Mouse (Mus musculus) lung, postnatal 0 days (tissue): ENCODE data around the gene Pakap. TPM values are rescaled to one million over a fixed set of nuclear protein-coding genes. Genes with fewer than 3 reads are reported as not detected.
A peak's percentile ranks its signal among the peaks of the same experiment; 100 is the strongest.

Experiments
- ATAC-seq: fragments of 200-750 bp; cut with Nextera tagmentation; 2 replicates; pipeline ENCODE4 v1.8.0; 2017; ENCODE audit warnings: moderate library complexity
- DNase-seq: peaks from one replicate; pipeline ENCODE4 v3.0.0-alpha.2; 2016; ENCODE audit warnings: low spot score
- H3K27ac ChIP-seq: fragments of 300-500 bp; sonication (generic); 2 replicates; pipeline ENCODE4 v1.5.1; 2014; ENCODE audit warnings: antibody characterized with exemption, mild to moderate bottlenecking, low read length, mixed read lengths
- H3K27me3 ChIP-seq: fragments of 300-500 bp; sonication (generic); replicated peaks from 2 replicates; pipeline ENCODE4 v1.6.1; 2014; ENCODE audit warnings: low read length, mixed read lengths; ENCODE audit not compliant: insufficient read depth
- H3K36me3 ChIP-seq: fragments of 300-500 bp; sonication (generic); 2 replicates; pipeline ENCODE4 v1.6.1; 2014; ENCODE audit warnings: low read length, mixed read lengths; ENCODE audit not compliant: insufficient read depth
- H3K4me1 ChIP-seq: fragments of 300-500 bp; sonication (generic); 2 replicates; pipeline ENCODE4 v1.6.1; 2014; ENCODE audit warnings: antibody characterized with exemption, low read depth, low read length, mixed read lengths; ENCODE audit not compliant: insufficient read depth
- H3K4me2 ChIP-seq: fragments of 300-500 bp; sonication (generic); replicated peaks from 2 replicates; pipeline ENCODE4 v1.6.1; 2014; ENCODE audit warnings: low read depth, mild to moderate bottlenecking, low read length, moderate library complexity, mixed read lengths
- H3K4me3 ChIP-seq: fragments of 300-500 bp; sonication (generic); 2 replicates; pipeline ENCODE4 v1.5.1; 2014; ENCODE audit warnings: low read depth, low read length
- H3K9ac ChIP-seq: fragments of 300-500 bp; sonication (generic); replicated peaks from 2 replicates; pipeline ENCODE4 v1.6.1; 2014; ENCODE audit warnings: low read depth, mild to moderate bottlenecking
- H3K9me3 ChIP-seq: fragments of 300-500 bp; sonication (generic); 2 replicates; pipeline ENCODE4 v1.6.1; 2016; ENCODE audit warnings: low read length, mixed read lengths
- CTCF ChIP-seq: IDR thresholded peaks from 2 replicates; pipeline ENCODE4 v1.5.1; 2016; ENCODE audit warnings: antibody characterized with exemption, mild to moderate bottlenecking
- EP300 ChIP-seq: IDR thresholded peaks from 2 replicates; pipeline ENCODE4 v1.6.1; 2016; ENCODE audit warnings: antibody characterized with exemption, mild to moderate bottlenecking, control low read depth
- WGBS: fragments of 180-500 bp; shearing (Covaris S2); extraction: QIAGEN DNeasy Blood & Tissue Kit; methylation state at CpG from one replicate; pipeline ENCODE4 v1.1.7; 2014; 5-methylcytosine and 5-hydroxymethylcytosine counted together
- polyA plus RNA-seq: library from polyadenylated mRNA; unstranded; fragments of >200 nt; fragmentation: Nextera tagmentation; extraction: Ambion mirVana; gene quantifications from 2 replicates; pipeline ENCODE4 v1.2.1, GENCODE M21; 2015

Gene Pakap
- polyA plus RNA-seq, 1 experiment from 2014 or later = 60.5 TPM

DNA sequence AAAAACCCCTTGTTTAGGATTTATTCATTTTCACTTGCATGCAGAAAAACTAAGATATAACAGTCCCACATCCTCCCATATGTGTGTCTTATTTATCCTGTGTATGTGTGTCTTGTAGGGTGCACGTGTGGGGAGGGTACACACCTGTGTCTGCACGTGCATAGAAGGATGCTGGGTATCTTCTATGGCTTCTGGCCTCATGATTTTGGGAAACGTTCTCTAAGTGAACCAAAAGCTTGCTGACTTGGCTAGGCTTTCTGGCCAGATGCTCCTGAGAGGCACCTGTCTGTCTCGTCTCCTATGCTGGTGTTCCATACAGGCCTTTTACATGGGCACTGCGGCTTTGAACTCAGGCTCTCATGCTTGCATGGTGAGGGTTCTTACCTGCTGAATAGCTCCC, 254.7 kb downstream of the Pakap start:
- Histone ChIP-seq H3K36me3 (no peaks in the 10 kb centered on the region), H3K4me2 (no peak overlapping the region), H3K4me1 (no peaks in the 10 kb centered on the region), H3K4me3 (no peak overlapping the region), H3K9me3 (no peaks in the 10 kb centered on the region), H3K27ac (0 out of 2 replicates have a peak overlapping the region, but pooled peaks have one; percentile 57), H3K27me3 (no peaks in the 10 kb centered on the region), H3K9ac (no peak overlapping the region)
- DNase-seq (no peak), ATAC-seq (no peak)
- WGBS = 91% methylated on average over 5 of the region's 5 CpGs
- TF ChIP-seq EP300 = no peak
- TF ChIP-seq CTCF = no peak

DNA sequence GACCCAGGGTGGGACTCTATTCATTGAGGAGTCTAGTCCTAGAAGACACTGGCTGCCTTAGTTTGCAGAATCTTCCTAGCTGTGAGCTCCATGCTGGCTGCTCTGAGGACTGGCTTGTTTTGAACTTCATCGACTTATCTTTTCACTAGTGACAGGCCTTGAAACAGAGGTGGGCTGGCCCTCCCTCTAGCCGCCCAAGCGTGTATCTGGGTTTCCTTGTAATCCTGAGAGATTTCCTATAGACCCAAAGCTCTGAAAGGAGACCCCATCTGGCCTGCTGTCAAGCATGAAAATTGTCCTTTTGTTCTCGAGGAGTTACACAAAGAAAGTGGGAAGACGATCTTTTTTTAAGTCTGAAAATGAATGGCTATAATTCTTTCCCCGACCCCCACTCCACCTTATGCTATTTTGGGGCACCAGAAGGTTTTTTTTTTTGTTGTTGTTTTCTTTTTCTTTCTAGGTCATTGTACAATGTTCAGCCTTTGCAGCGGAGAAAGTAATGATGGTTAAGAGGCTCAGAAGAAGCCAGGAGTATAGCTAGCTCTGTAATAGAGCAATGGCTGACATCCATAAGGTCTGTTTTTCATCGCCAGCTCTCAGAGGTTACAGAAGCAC, 256.8 kb downstream of the Pakap start:
- Histone ChIP-seq H3K36me3 (no peaks in the 10 kb centered on the region), H3K4me2 (no peak overlapping the region), H3K27me3 (no peaks in the 10 kb centered on the region), H3K4me1 (no peaks in the 10 kb centered on the region), H3K9ac (no peak overlapping the region), H3K9me3 (no peaks in the 10 kb centered on the region), H3K27ac (no peak overlapping the region), H3K4me3 (no peak overlapping the region)
- DNase-seq = no peak
- no peak for ATAC-seq
- 70% methylated on average over 8 of the region's 8 CpGs for WGBS
- TF ChIP-seq CTCF = no peak
- no peak for TF ChIP-seq EP300

DNA sequence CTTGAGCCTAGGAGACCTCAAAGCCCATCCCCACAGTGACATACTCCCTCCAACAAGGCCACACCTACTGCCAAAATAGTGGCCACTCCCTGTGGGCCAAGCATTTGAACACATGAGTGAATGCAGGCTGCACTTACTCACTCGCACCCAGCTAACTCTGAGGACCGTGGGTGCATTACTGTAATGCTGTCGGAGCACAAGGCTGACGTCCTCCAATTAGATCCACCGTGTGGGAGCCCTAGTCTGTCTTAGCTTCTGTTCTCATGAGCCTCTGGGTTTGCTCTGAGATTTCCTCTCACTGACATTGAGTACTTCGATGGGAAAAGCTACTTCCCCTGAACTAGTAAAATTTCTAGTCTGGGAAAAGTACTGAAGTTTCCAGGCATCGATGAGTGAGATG, 258.3 kb downstream of the Pakap start:
- ATAC-seq (no peak), DNase-seq (no peak)
- WGBS = 84% methylated on average over 7 of the region's 7 CpGs
- Histone ChIP-seq H3K4me1 (no peaks in the 10 kb centered on the region; the same call in 1 of the 2 replicates), H3K27ac (no peak overlapping the region), H3K4me2 (no peak overlapping the region), H3K9me3 (no peaks in the 10 kb centered on the region), H3K36me3 (no peaks in the 10 kb centered on the region), H3K27me3 (no peaks in the 10 kb centered on the region), H3K4me3 (no peak overlapping the region), H3K9ac (no peak overlapping the region)
- TF ChIP-seq EP300 = no peak
- no peak for TF ChIP-seq CTCF

GRCm38 (mm10) chr4:57829131-57829530, 261.2 kb downstream of the Pakap start:
- peak; percentile 32 for DNase-seq
- no peaks in the 10 kb centered on the region for H3K36me3 ChIP-seq
- H3K4me1 ChIP-seq = peaks cover 7% of the 10 kb centered on the region; the same call in 1 of the 2 replicates
- no peak overlapping the region for H3K9ac ChIP-seq
- no peak overlapping the region for H3K4me3 ChIP-seq
- 57% methylated on average over 9 of the region's 9 CpGs for WGBS
- no peaks in the 10 kb centered on the region for H3K27me3 ChIP-seq
- TF ChIP-seq CTCF (no peak), EP300 (peak; percentile 98)
- H3K27ac ChIP-seq = peak overlapping the region; percentile 47
- H3K9me3 ChIP-seq = no peaks in the 10 kb centered on the region
- no peak overlapping the region for H3K4me2 ChIP-seq
- ATAC-seq = peak; percentile 45

GRCm38 (mm10) chr4:57829740-57830139, 261.8 kb downstream of the Pakap start:
- ATAC-seq (no peak), DNase-seq (no peak)
- Histone ChIP-seq H3K4me2 (no peak overlapping the region), H3K9me3 (no peaks in the 10 kb centered on the region), H3K4me1 (peaks cover 7% of the 10 kb centered on the region; the same call in 1 of the 2 replicates), H3K4me3 (no peak overlapping the region), H3K27me3 (no peaks in the 10 kb centered on the region), H3K9ac (no peak overlapping the region), H3K27ac (peak overlapping the region; percentile 47), H3K36me3 (no peaks in the 10 kb centered on the region)
- TF ChIP-seq EP300 (no peak), CTCF (no peak)
- 88% methylated on average over 3 of the region's 3 CpGs for WGBS

GRCm38 (mm10) chr4:57832318-57832717, 264.3 kb downstream of the Pakap start:
- no peak overlapping the region for H3K9ac ChIP-seq
- H3K27me3 ChIP-seq = no peaks in the 10 kb centered on the region
- no peak overlapping the region for H3K4me3 ChIP-seq
- DNase-seq = no peak
- no peak for ATAC-seq
- H3K27ac ChIP-seq = peak overlapping the region; percentile 27; the same call in 1 of the 2 replicates
- H3K9me3 ChIP-seq = no peaks in the 10 kb centered on the region
- WGBS = 40% methylated on average over 7 of the region's 7 CpGs
- no peak overlapping the region for H3K4me2 ChIP-seq
- H3K36me3 ChIP-seq = no peaks in the 10 kb centered on the region
- TF ChIP-seq CTCF = no peak
- H3K4me1 ChIP-seq = peaks cover 7% of the 10 kb centered on the region; the same call in 1 of the 2 replicates
